ENCODE assay signal across 9 mouse cellular contexts in the genomic region with DNA sequence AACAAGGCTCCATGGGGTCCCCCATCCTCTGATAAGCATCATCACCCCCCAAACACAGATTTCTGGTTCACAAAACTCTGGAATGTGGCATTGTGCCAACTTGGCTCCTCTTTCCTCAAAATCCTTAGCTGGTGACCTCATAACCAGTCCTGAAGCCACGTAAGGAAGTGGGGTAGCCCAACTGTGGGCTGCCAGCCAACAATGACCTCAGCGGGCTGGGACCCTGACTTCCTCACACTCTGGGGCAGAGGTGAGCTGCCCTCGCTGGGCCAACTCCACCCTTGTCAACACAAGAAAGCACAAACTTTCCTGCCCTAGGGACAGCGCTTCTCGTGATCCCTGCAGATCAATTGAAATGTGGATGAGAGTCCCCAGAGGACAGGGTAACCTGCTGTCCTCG. TPM values are rescaled to one million over a fixed set of nuclear protein-coding genes. Genes with fewer than 3 reads are reported as not detected.
A peak's percentile ranks its signal among the peaks of the same experiment; 100 is the strongest.
DNase-seq lines count a peak whose midpoint lies in the region; TF ChIP-seq lines count a peak whose summit lies in the region.
"Had no signal": no experiment of that assay in that cellular context is flagged by ENCODE, and none has a peak within 500 bp of the region (broad histone marks: within the 10 kb centered on the region; RNA-seq: fewer than 3 reads in every experiment).

No protein-coding gene starts in this region.

- WGBS in heart, adult 2 months: 8% methylated on average over 6 of the region's 6 CpGs

- H3K27ac ChIP-seq in heart, adult 2 months: peak overlapping the region; percentile 55

- H3K36me3 ChIP-seq in heart, adult 2 months (ENCODE audit: control insufficient read depth, insufficient read depth, low read length): no peaks in the 10 kb centered on the region
- no peaks in the 10 kb centered on the region for H3K36me3 ChIP-seq in myocyte (ENCODE audit: control insufficient read depth, insufficient read depth)

- peak; percentile 70 for DNase-seq in retina, postnatal 1 day
- no peak for DNase-seq in retina, embryonic 14.5 days (ENCODE audit: low spot score)
- peak; percentile 82 to 85 for DNase-seq in heart, adult 2 months
- peak; percentile 89 to 94 for DNase-seq in kidney, postnatal 25 days
- no peak for DNase-seq in B cell, adult 2 months
- no peak for DNase-seq in layer of hippocampus, postnatal 10 days (ENCODE audit: low spot score in 2 of 2)
- DNase-seq in neural tube, embryonic 10.5 days (ENCODE audit: extremely low spot score, low spot score): no peak

- no peaks in the 10 kb centered on the region for H3K27me3 ChIP-seq in heart, adult 2 months (ENCODE audit: control insufficient read depth, insufficient read depth, low read length)
- no peaks in the 10 kb centered on the region for H3K27me3 ChIP-seq in myocyte (ENCODE audit: control insufficient read depth, insufficient read depth, insufficient read length)

- peak overlapping the region; percentile 30 for H3K4me2 ChIP-seq in myocyte (ENCODE audit: low read depth)

- peaks cover 14% of the 10 kb centered on the region for H3K4me1 ChIP-seq in heart, adult 2 months (ENCODE audit: control insufficient read depth, insufficient read depth, low read length)

- intact Hi-C loops in heart, adult 2 months (cut with DNase I): no loop called here

- H3ac ChIP-seq in myocyte (ENCODE audit: control insufficient read depth, insufficient read length): no peak overlapping the region

- TF ChIP-seq EP300 in heart, adult 2 months (IDR thresholded peaks at IDR 0.05; ENCODE audit: insufficient read depth, low read depth, low read length): peak; percentile 16; the same call in 1 of the 2 replicates

- 0 out of 2 replicates have a peak, but pooled peaks have one; percentile 24 for TF ChIP-seq POLR2A in heart, adult 2 months (IDR thresholded peaks at IDR 0.05; ENCODE audit: insufficient read depth, low read depth, low read length)
- TF ChIP-seq POLR2A in myocyte (IDR thresholded peaks at IDR 0.05; ENCODE audit: insufficient read length, low read depth): no peak

- H3K9ac ChIP-seq in heart, adult 2 months (ENCODE audit: low read depth, low read length): no peak overlapping the region

- no peak overlapping the region for H3K4me3 ChIP-seq in heart, adult 2 months
- no peak overlapping the region for H3K4me3 ChIP-seq in myocyte
- H3K4me3 ChIP-seq: erythroblast, embryonic 14.5 days had no signal

- no peak for TF ChIP-seq CTCF in heart, adult 2 months (IDR thresholded peaks at IDR 0.05)

- H3K79me2 ChIP-seq in heart, adult 2 months (replicated peaks; ENCODE audit: control insufficient read depth, insufficient read depth, low read length): no peaks in the 10 kb centered on the region
- no peaks in the 10 kb centered on the region for H3K79me2 ChIP-seq in myocyte (ENCODE audit: control insufficient read depth, insufficient read depth)

TF ChIP-seq in myocyte, 11 proteins besides CTCF, POLR2A, EP300 and RAD21:
- TF ChIP-seq MYOD1 (IDR thresholded peaks at IDR 0.05; ENCODE audit: control insufficient read depth in 1 of 3, insufficient read length in 2 of 3, low read depth in 2 of 3): no peak
- TF ChIP-seq POLR2AphosphoS2 (IDR thresholded peaks at IDR 0.05; ENCODE audit: insufficient read length, low read depth): no peak
- no peak for TF ChIP-seq MAX (IDR thresholded peaks at IDR 0.05; ENCODE audit: low read depth)
- TF ChIP-seq E2F4 (IDR thresholded peaks at IDR 0.05; ENCODE audit: insufficient read depth): no peak
- TF ChIP-seq USF1 (IDR thresholded peaks at IDR 0.05; ENCODE audit: low read depth): no peak
- TF ChIP-seq TCF3 (IDR thresholded peaks at IDR 0.05; ENCODE audit: insufficient read length, low read depth): no peak
- no peak for TF ChIP-seq REST (IDR thresholded peaks at IDR 0.05; ENCODE audit: insufficient read depth, insufficient read length)
- TF ChIP-seq TCF12 (IDR thresholded peaks at IDR 0.05; ENCODE audit: insufficient read depth, poor library complexity, severe bottlenecking): no peak
- TF ChIP-seq SRF (IDR thresholded peaks at IDR 0.05; ENCODE audit: control insufficient read depth, insufficient read length, low read depth): no peak
- TF ChIP-seq CEBPB (IDR thresholded peaks at IDR 0.05; ENCODE audit: insufficient read depth, poor library complexity, severe bottlenecking): no peak
- TF ChIP-seq MYOG (IDR thresholded peaks at IDR 0.05; ENCODE audit: control insufficient read depth in 1 of 3, insufficient read depth in 1 of 3, insufficient read length in 2 of 3, low read depth in 2 of 3): no peak

RNA-seq across cellular contexts. Expression of a gene that starts 1.8 kb away (rescaled TPM):
- 1 to 10 TPM; 1.1 to 2.0 TPM for total RNA-seq in heart, adult 2 months (2021)
- polyA plus RNA-seq in heart, adult 2 months (2012; rRNA removed): 0.38 and 3.8 TPM in 2 replicates
- 54.1 TPM for polyA plus RNA-seq in myocyte (2012; fragmentation: generic; extraction: Trizol)
- not detected for total RNA-seq in layer of hippocampus, postnatal 10 days (2021)
- polyA plus RNA-seq: erythroblast, embryonic 14.5 days had no signal

RNA-seq across cellular contexts. Expression of a gene that starts 18.1 kb away (rescaled TPM):
- total RNA-seq in heart, adult 2 months (2021): 1 to 10 TPM; 1.6 to 1.8 TPM
- polyA plus RNA-seq in heart, adult 2 months (2012; rRNA removed): 3.6 and 4.5 TPM in 2 replicates
- not detected for polyA plus RNA-seq in myocyte (2012; fragmentation: generic; extraction: Trizol)
- total RNA-seq in layer of hippocampus, postnatal 10 days (2021): 1 to 10 TPM in 1 of 2 experiments, under 1 TPM in 1; 0.96 to 2.3 TPM

RNA-seq across cellular contexts. Expression of a gene that starts 25.4 kb away (rescaled TPM):
- total RNA-seq in heart, adult 2 months (2021): 10 to 100 TPM; 34.6 to 35.8 TPM
- polyA plus RNA-seq in heart, adult 2 months (2012; rRNA removed): 45.6 and 72.8 TPM in 2 replicates
- polyA plus RNA-seq in myocyte (2012; fragmentation: generic; extraction: Trizol): 133 TPM
- 100 to 1,000 TPM; 225 to 240 TPM for total RNA-seq in layer of hippocampus, postnatal 10 days (2021)

RNA-seq across cellular contexts. Expression of a gene that starts 26.1 kb away (rescaled TPM):
- 10 to 100 TPM; 39.7 to 48.4 TPM for total RNA-seq in heart, adult 2 months (2021)
- 35.5 and 44.8 TPM in 2 replicates for polyA plus RNA-seq in heart, adult 2 months (2012; rRNA removed)
- polyA plus RNA-seq in myocyte (2012; fragmentation: generic; extraction: Trizol): 38.5 TPM
- total RNA-seq in layer of hippocampus, postnatal 10 days (2021): 10 to 100 TPM; 25.8 to 31.9 TPM

RNA-seq across cellular contexts. Expression of a gene that starts 39.0 kb away (rescaled TPM):
- 10 to 100 TPM; 56.9 to 64.2 TPM for total RNA-seq in heart, adult 2 months (2021)
- polyA plus RNA-seq in heart, adult 2 months (2012; rRNA removed): 54.1 and 68.3 TPM in 2 replicates
- polyA plus RNA-seq in myocyte (2012; fragmentation: generic; extraction: Trizol): 178 TPM
- total RNA-seq in layer of hippocampus, postnatal 10 days (2021): 10 to 100 TPM; 72.3 to 76.5 TPM

Comparison
In these comparisons a context has a peak if more than half of its experiments do, and no peak if none do; other contexts are left out.
1. DNase-seq: peak in retina, postnatal 1 day (single experiment), heart, adult 2 months (2 of 2) and kidney, postnatal 25 days (2 of 2); none in retina, embryonic 14.5 days (single experiment), B cell, adult 2 months (0 of 2), layer of hippocampus, postnatal 10 days (0 of 2) and neural tube, embryonic 10.5 days (single experiment).
2. RNA of a gene that starts 25.4 kb away (total RNA-seq): 225 to 240 TPM in layer of hippocampus, postnatal 10 days; 34.6 to 35.8 TPM in heart, adult 2 months; every median in the first group is over 4 times any median in the second.